Comparison of ENCODE assay signal across 10 mouse cellular contexts in genomic region chr19:55747926-55748291, GRCm38 (mm10). TPM values are rescaled to one million over a fixed set of nuclear protein-coding genes. Genes with fewer than 3 reads are reported as not detected.
DNase-seq lines count a peak whose midpoint lies in the region; ATAC-seq and TF ChIP-seq lines count a peak whose summit lies in the region.
"Had no signal": no experiment of that assay in that cellular context is flagged by ENCODE, and none has a peak within 500 bp of the region (broad histone marks: within the 10 kb centered on the region; RNA-seq: fewer than 3 reads in every experiment).

No protein-coding gene starts in this region.

- TF ChIP-seq CTCF in embryonic fibroblast, embryonic 13.5 days (IDR thresholded peaks at IDR 0.05; ENCODE audit: borderline replicate concordance, insufficient read depth, low read length), result no peak

- TF ChIP-seq POLR2A in embryonic fibroblast, embryonic 13.5 days (IDR thresholded peaks at IDR 0.05; ENCODE audit: low read depth, low read length), result no peak

- DNase-seq in hindbrain, embryonic 11.5 days (ENCODE audit: low spot score), result no peak
- DNase-seq in embryonic facial prominence, embryonic 10.5 days (ENCODE audit: low spot score), result no peak
- no peak for DNase-seq in right cerebral cortex, postnatal 14 days
- no peak for DNase-seq in gastrocnemius, postnatal 10 days
- DNase-seq: lung, postnatal 10 days; thymus, postnatal 36 days had no signal

- peaks cover 68% of the 10 kb centered on the region for H3K27me3 ChIP-seq in hindbrain, embryonic 13.5 days
- no peaks in the 10 kb centered on the region for H3K27me3 ChIP-seq in hindbrain, embryonic 11.5 days (ENCODE audit: control insufficient read depth, insufficient read depth, low read length)
- no peaks in the 10 kb centered on the region for H3K27me3 ChIP-seq in embryonic facial prominence, embryonic 10.5 days (replicated peaks; ENCODE audit: low read depth, poor library complexity, severe bottlenecking)
- no peaks in the 10 kb centered on the region for H3K27me3 ChIP-seq in midbrain, embryonic 12.5 days

- H3K4me2 ChIP-seq in hindbrain, embryonic 13.5 days, result 0 out of 2 replicates have a peak overlapping the region, but pooled peaks have one; percentile 8
- H3K4me2 ChIP-seq in hindbrain, embryonic 11.5 days (replicated peaks; ENCODE audit: low read depth, low read length), result no peak overlapping the region
- peak overlapping the region; percentile 86 for H3K4me2 ChIP-seq in midbrain, embryonic 12.5 days (replicated peaks)

- H3K36me3 ChIP-seq in hindbrain, embryonic 13.5 days, result no peaks in the 10 kb centered on the region
- no peaks in the 10 kb centered on the region for H3K36me3 ChIP-seq in hindbrain, embryonic 11.5 days (ENCODE audit: control insufficient read depth, insufficient read depth, low read length)
- H3K36me3 ChIP-seq in embryonic facial prominence, embryonic 10.5 days (replicated peaks), result peaks cover 8% of the 10 kb centered on the region; the same call in 1 of the 2 replicates
- no peaks in the 10 kb centered on the region for H3K36me3 ChIP-seq in midbrain, embryonic 12.5 days

- no peak overlapping the region for H3K27ac ChIP-seq in hindbrain, embryonic 13.5 days
- H3K27ac ChIP-seq in hindbrain, embryonic 11.5 days (ENCODE audit: low read depth, low read length), result no peak overlapping the region
- peak overlapping the region; percentile 80 for H3K27ac ChIP-seq in embryonic facial prominence, embryonic 10.5 days (replicated peaks)
- H3K27ac ChIP-seq in embryonic fibroblast, embryonic 13.5 days (ENCODE audit: insufficient read depth, low read length), result peak overlapping the region; percentile 91
- H3K27ac ChIP-seq in midbrain, embryonic 12.5 days (replicated peaks), result peak overlapping the region; percentile 75
- H3K27ac ChIP-seq: kidney, postnatal 0 days had no signal

- 27% methylated on average over 6 of the region's 6 CpGs for WGBS in hindbrain, embryonic 13.5 days
- 27% methylated on average over 6 of the region's 6 CpGs for WGBS in hindbrain, embryonic 11.5 days
- WGBS in embryonic facial prominence, embryonic 10.5 days, result 31% methylated on average over 6 of the region's 6 CpGs
- 22% methylated on average over 6 of the region's 6 CpGs for whole genome bisulfite sequencing in midbrain, embryonic 12.5 days

- ATAC-seq in hindbrain, embryonic 13.5 days (ENCODE audit: low FRiP score), result no peak
- ATAC-seq in hindbrain, embryonic 11.5 days (ENCODE audit: low FRiP score), result no peak
- no peak for ATAC-seq in midbrain, embryonic 12.5 days (ENCODE audit: low FRiP score, low read depth)

- H3K4me3 ChIP-seq in hindbrain, embryonic 13.5 days, result no peak overlapping the region
- no peak overlapping the region for H3K4me3 ChIP-seq in hindbrain, embryonic 11.5 days (ENCODE audit: low read depth, low read length)
- H3K4me3 ChIP-seq in embryonic facial prominence, embryonic 10.5 days, result peak overlapping the region; percentile 41; the same call in 1 of the 2 replicates
- H3K4me3 ChIP-seq in embryonic fibroblast, embryonic 13.5 days (ENCODE audit: insufficient read depth, low read length), result no peak overlapping the region
- H3K4me3 ChIP-seq in midbrain, embryonic 12.5 days, result peak overlapping the region; percentile 86

- no peaks in the 10 kb centered on the region for H3K9me3 ChIP-seq in hindbrain, embryonic 13.5 days
- no peaks in the 10 kb centered on the region for H3K9me3 ChIP-seq in hindbrain, embryonic 11.5 days (ENCODE audit: control insufficient read depth, low read length)
- no peaks in the 10 kb centered on the region for H3K9me3 ChIP-seq in embryonic facial prominence, embryonic 10.5 days
- H3K9me3 ChIP-seq in midbrain, embryonic 12.5 days, result no peaks in the 10 kb centered on the region

- H3K4me1 ChIP-seq in hindbrain, embryonic 13.5 days (replicated peaks), result peaks cover 78% of the 10 kb centered on the region
- H3K4me1 ChIP-seq in hindbrain, embryonic 11.5 days (replicated peaks; ENCODE audit: control insufficient read depth, insufficient read depth, low read length), result peaks cover 26% of the 10 kb centered on the region
- H3K4me1 ChIP-seq in embryonic facial prominence, embryonic 10.5 days, result peaks cover 95% of the 10 kb centered on the region
- H3K4me1 ChIP-seq in embryonic fibroblast, embryonic 13.5 days (ENCODE audit: control insufficient read depth, insufficient read depth, low read length), result peaks cover 28% of the 10 kb centered on the region
- H3K4me1 ChIP-seq in midbrain, embryonic 12.5 days, result peaks cover 93% of the 10 kb centered on the region

- no peak overlapping the region for H3K9ac ChIP-seq in hindbrain, embryonic 13.5 days
- H3K9ac ChIP-seq in hindbrain, embryonic 11.5 days (ENCODE audit: low read depth, low read length), result no peak overlapping the region
- peak overlapping the region; percentile 62 for H3K9ac ChIP-seq in midbrain, embryonic 12.5 days (replicated peaks)

RNA-seq across cellular contexts. Expression of gene Tcf7l2, which starts 6.3 kb away (rescaled TPM):
- polyA plus RNA-seq in hindbrain, embryonic 13.5 days (2015; fragmentation: Nextera tagmentation; extraction: Ambion mirVana), result 29.6 and 36.3 TPM in 2 replicates
- polyA plus RNA-seq in hindbrain, embryonic 11.5 days (2014; fragmentation: Nextera tagmentation; extraction: Ambion mirVana), result 57.9 and 76.9 TPM in 2 replicates
- 94.5 and 111 TPM in 2 replicates for polyA plus RNA-seq in embryonic facial prominence, embryonic 10.5 days (2016; fragmentation: Nextera tagmentation; extraction: Ambion mirVana)
- polyA plus RNA-seq in embryonic fibroblast, embryonic 13.5 days (2011; ENCODE audit: insufficient read length, low read depth, missing spikeins), result 29.8 and 41.1 TPM in 2 replicates
- 343 and 552 TPM in 2 replicates for polyA plus RNA-seq in midbrain, embryonic 12.5 days (2016; fragmentation: Nextera tagmentation; extraction: Ambion mirVana)
- 10 to 100 TPM; 18.2 to 27.3 TPM for total RNA-seq in gastrocnemius, postnatal 10 days (2021)

Comparison
In these comparisons a context has a peak if more than half of its experiments do, and no peak if none do; other contexts are left out.
1. H3K27ac ChIP-seq: peak in embryonic facial prominence, embryonic 10.5 days (single experiment), embryonic fibroblast, embryonic 13.5 days (single experiment) and midbrain, embryonic 12.5 days (single experiment); none in hindbrain, embryonic 13.5 days (single experiment) and hindbrain, embryonic 11.5 days (single experiment).
2. H3K4me3 ChIP-seq: peak in embryonic facial prominence, embryonic 10.5 days (single experiment) and midbrain, embryonic 12.5 days (single experiment); none in hindbrain, embryonic 13.5 days (single experiment), hindbrain, embryonic 11.5 days (single experiment) and embryonic fibroblast, embryonic 13.5 days (single experiment).